Mouse (Mus musculus): ENCODE data around the gene Scn10a. TPM values are rescaled to one million over a fixed set of nuclear protein-coding genes. Genes with fewer than 3 reads are reported as not detected.

The Scn10a gene
- total RNA-seq, 2 experiments from 2014 or later, result 0.12 to 0.14 TPM

GRCm38 (mm10) chr9:119578311-119578635, 140.8 kb downstream of the Scn10a start:
- intact Hi-C loops (cut with DNase I), result loop anchor here (5.0 kb wide), 1 partner anchor 116 kb away; no protein-coding TSS in a partner anchor
- no peak for DNase-seq

DNA sequence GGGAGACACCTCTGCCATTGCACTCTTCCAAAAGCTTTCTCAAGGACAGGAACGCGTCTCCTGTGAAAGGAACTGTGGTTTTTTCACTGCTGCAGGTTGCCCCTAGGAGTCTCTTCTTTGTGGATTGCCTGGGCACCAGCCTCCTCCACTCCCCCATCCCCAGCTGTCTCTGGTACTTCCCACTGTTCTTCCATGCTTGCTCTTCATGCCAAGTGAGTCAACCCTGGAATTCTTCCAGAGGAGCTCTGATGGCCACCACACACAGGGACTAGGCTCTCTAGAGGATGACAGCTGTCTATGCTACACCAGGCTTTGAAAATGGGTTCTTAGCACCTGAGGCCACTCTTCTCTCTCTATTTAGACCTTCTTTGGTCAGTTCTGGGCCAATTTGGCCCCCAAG, 142.1 kb downstream of the Scn10a start:
- no peak for DNase-seq
- intact Hi-C loops (cut with DNase I), result loop anchor here (5.0 kb wide), 1 partner anchor 115 kb away; no protein-coding TSS in a partner anchor

DNA sequence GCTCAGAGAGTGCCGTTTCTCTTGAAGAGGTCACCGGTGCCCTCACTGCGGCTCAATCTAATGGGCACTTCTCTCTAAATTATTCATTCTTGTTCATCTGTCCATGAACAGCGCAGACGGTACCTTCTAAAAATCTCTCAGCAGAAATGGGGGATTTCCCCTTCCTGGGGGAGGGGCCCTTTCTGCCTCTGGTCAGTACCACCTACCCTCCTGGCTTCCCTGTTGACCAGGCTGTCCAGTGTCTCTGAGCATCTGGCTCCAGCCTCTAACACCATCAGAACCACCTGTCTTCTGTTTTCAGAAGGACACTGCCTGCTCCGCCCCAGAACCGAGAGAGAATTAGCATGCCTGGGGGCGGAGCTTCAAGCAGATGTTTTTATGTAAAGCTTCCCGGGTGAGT, 143.4 kb downstream of the Scn10a start:
- intact Hi-C loops (cut with DNase I), result loop anchor here (5.0 kb wide), 1 partner anchor 113 kb away; no protein-coding TSS in a partner anchor
- no peak for DNase-seq

GRCm38 (mm10) chr9:119574366-119574765, 144.8 kb downstream of the Scn10a start:
- DNase-seq, result no peak
- intact Hi-C loops (cut with DNase I), result no loop called here

DNA sequence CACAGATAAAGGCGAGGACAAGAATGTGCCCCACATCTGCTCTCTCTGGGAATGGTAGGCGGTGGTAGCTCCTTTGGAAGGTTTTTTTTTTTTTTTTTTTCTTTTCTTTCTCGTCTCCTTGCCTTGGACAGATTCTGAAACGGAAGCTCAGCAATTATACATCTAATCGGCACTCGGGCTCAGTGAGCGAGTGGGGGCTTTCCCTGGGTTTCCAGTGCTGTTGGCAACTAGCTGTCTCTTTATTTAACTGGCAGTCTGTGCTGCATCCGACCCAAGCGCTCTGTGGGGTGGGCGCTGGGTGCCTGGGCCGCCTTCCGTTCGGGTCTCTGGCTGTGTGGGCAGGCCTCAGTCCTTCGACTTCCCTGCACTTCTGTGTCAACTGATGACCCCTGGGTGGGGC, 146.1 kb downstream of the Scn10a start:
- intact Hi-C loops (cut with DNase I), result no loop called here
- no peak for DNase-seq

DNA sequence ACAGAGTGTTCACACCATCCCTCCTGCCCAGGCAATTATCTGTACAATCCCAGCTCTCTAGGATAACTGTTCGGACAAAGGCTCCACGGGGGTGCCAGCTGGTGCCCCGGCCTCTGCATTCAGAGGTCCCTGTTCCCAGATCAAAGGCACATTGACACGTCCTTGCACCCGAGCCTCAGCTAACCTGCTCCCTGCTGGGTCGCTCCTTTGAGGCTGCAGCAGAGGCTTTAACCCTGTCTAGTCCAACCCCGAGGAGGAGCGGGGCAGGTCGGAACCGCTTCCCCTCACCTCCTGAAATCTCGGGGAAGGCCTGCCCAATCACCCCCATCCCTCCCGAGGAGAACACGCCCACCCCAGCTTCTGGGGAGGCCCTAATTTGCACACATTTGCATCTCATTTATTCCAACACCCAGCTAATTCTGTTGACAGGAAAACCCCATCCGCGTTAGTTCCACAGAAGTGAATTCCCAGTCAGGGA, 147.7 kb downstream of the Scn10a start:
- intact Hi-C loops (cut with DNase I), result no loop called here
- DNase-seq, result peak; percentile 34

DNA sequence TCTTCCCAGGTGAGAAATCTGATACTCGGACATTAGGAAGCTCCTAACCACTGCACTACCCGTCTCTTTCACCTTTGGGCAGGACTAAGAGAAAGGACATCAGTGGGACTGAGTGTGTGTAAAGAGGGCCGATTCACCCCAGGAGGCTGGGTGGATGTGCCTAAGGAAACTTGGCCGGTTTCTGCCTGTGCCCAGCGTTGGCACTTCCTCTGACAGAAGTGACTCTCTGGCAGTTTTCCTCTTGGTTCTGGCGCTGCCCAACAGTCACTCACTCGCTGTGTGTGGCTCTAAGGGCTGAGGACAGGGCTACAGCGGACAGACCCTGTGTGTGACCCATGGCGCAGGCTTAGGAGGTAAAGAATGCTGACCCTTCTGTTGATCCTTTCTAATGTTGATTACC, 148.5 kb downstream of the Scn10a start:
- intact Hi-C loops (cut with DNase I), result no loop called here
- DNase-seq, result peak; percentile 65

DNA sequence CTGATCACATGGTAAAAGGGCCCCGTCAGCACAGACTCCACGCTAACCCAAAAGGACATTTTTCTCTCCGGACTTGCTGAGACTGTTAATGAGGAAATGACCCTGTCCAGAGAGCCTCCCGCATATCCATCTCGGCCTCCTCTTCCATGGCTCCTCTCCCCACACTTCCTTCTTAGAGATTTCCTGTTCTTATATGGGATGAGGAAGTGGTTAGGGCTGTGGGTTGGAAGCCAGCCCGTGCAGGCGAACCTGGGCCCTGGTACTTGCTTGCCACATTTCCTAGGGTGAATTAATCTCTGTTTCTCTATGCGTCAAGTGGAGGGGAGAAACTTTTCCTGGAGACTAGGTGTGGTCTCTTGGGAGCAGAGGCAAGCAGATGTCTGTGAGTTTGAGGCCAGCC, 150.4 kb downstream of the Scn10a start:
- no peak for DNase-seq

GRCm38 (mm10) chr9:119567800-119568199, 151.3 kb downstream of the Scn10a start:
- no peak for DNase-seq
- intact Hi-C loops (cut with DNase I), result no loop called here

More for the DNA sequence above, 150.4 kb downstream of the Scn10a start:
- intact Hi-C loops (cut with DNase I), result no loop called here

GRCm38 (mm10) chr9:119566214-119566613, 152.9 kb downstream of the Scn10a start:
- intact Hi-C loops (cut with DNase I), result no loop called here
- no peak for DNase-seq

DNA sequence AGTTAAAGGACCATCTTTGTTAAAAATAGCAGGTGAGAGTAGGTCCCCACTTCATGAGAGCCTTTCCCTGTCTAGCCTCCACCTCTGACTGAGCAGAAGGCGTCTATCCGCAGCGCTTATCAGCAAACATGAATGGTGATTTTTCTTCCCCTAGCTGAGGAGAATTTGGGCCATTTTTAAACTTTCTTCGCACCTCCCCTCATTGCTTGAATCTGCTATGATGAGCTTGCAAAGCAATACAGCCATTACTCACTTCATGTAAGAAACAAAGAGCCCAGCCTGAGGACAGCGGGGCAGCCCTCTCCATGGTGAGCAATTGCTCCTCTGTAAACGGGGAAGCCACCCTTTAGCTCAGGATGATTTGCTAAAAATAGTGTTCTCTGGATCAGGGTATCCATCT, 154.3 kb downstream of the Scn10a start:
- DNase-seq, result no peak

DNA sequence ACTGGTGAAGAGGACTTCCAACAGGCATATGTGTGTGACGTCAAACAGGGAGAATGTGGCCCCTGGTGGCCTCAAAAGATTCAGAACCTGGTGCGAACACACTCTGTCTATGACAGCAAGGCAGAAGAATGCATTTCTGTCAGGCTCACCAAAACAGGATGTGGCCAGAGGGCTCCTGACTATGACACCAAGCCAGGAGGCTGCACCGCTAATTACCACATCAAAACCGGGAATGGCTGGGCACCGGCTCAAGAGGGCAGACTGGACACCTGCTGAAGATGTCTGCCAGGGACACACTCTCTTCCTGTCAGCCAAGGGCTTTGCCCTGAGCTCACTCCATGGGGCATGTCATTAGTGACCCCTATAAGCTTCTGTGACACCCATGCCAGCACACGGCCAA, 155.5 kb downstream of the Scn10a start:
- DNase-seq, result peak; percentile 64
- intact Hi-C loops (cut with DNase I), result no loop called here

More for the DNA sequence above, 154.3 kb downstream of the Scn10a start:
- intact Hi-C loops (cut with DNase I), result no loop called here

- no peak for DNase-seq
Measured at GRCm38 (mm10) chr9:119562256-119562655, 156.9 kb downstream of the Scn10a start.

GRCm38 (mm10) chr9:119561746-119562145, 157.4 kb downstream of the Scn10a start:
- intact Hi-C loops (cut with DNase I), result no loop called here
- no peak for DNase-seq

More at GRCm38 (mm10) chr9:119562256-119562655, 156.9 kb downstream of the Scn10a start:
- intact Hi-C loops (cut with DNase I), result no loop called here

GRCm38 (mm10) chr9:119559537-119560276, 159.4 kb downstream of the Scn10a start:
- no peak for DNase-seq
- intact Hi-C loops (cut with DNase I), result no loop called here

Other genes starting within 250 kb of the Scn10a start
- gene Scn5a, start 140.3 kb downstream of the Scn10a start, total RNA-seq (2021), result 1 to 10 TPM; 1.4 to 4.4 TPM
- gene Scn11a, start 106.1 kb upstream of the Scn10a start, total RNA-seq (2021), result under 1 TPM; 0.24 to 0.38 TPM
- 10 to 100 TPM; 76.4 to 80.4 TPM for gene Wdr48, start 175.6 kb upstream of the Scn10a start, total RNA-seq (2021)
- gene Gorasp1, start 218.2 kb upstream of the Scn10a start, total RNA-seq (2021), result 10 to 100 TPM; 20.2 to 22.8 TPM
- 1 to 10 TPM; 1.4 to 1.5 TPM for gene Ttc21a, start 218.3 kb upstream of the Scn10a start, total RNA-seq (2021)